Mouse (Mus musculus) ES-Bruce4 (cell line): ENCODE measurements around the gene Gpank1. TPM values are rescaled to one million over a fixed set of nuclear protein-coding genes. Genes with fewer than 3 reads are reported as not detected.

Experiments
- H3K27ac ChIP-seq: 2 replicates; pipeline ENCODE4 v1.5.1; 2012; ENCODE audit warnings: low read length, inconsistent platforms; ENCODE audit not compliant: insufficient read depth
- H3K27me3 ChIP-seq: 2 replicates; pipeline ENCODE4 v1.6.1; 2012; ENCODE audit warnings: mild to moderate bottlenecking, low read length, inconsistent platforms; ENCODE audit not compliant: control insufficient read depth, poor library complexity, insufficient read depth, severe bottlenecking
- H3K36me3 ChIP-seq: 2 replicates; pipeline ENCODE4 v1.6.1; 2012; ENCODE audit warnings: inconsistent platforms, mild to moderate bottlenecking, low read length, moderate library complexity; ENCODE audit not compliant: control insufficient read depth, poor library complexity, insufficient read depth, severe bottlenecking
- H3K4me1 ChIP-seq: one replicate; pipeline ENCODE4 v1.8.1; 2011; ENCODE audit warnings: low read length; ENCODE audit not compliant: control insufficient read depth, insufficient read depth
- H3K4me3 ChIP-seq: 2 replicates; pipeline ENCODE4 v1.5.1; 2011; ENCODE audit warnings: low read depth, mild to moderate bottlenecking, low read length
- H3K9ac ChIP-seq: 2 replicates; pipeline ENCODE4 v1.6.1; 2012; ENCODE audit warnings: low read depth, mild to moderate bottlenecking, inconsistent platforms; ENCODE audit not compliant: poor library complexity, severe bottlenecking
- H3K9me3 ChIP-seq: replicated peaks from 2 replicates; pipeline ENCODE4 v1.6.1; 2012; ENCODE audit warnings: mild to moderate bottlenecking, low read length, inconsistent platforms; ENCODE audit not compliant: control insufficient read depth, poor library complexity, insufficient read depth, severe bottlenecking
- CTCF ChIP-seq: IDR thresholded peaks from one replicate; pipeline ENCODE4 v1.8.1; 2011; ENCODE audit warnings: low read depth, low read length
- EP300 ChIP-seq: IDR thresholded peaks from 2 replicates; pipeline ENCODE4 v1.6.1; 2011; ENCODE audit warnings: low read depth, low read length; ENCODE audit not compliant: insufficient read depth
- POLR2A ChIP-seq: IDR thresholded peaks from one replicate; pipeline ENCODE4 v1.8.1; 2011; ENCODE audit warnings: low read length; ENCODE audit not compliant: insufficient read depth
- polyA plus RNA-seq: library from polyadenylated mRNA; stranded (reverse); fragments of >200 nt; gene quantifications from 2 replicates; pipeline ENCODE4 v1.2.4, GENCODE M21; 2011; ENCODE audit warnings: low read depth; ENCODE audit not compliant: missing spikeins, insufficient read depth, insufficient read length

Gpank1 gene
- polyA plus RNA-seq, 1 experiment = 19.1 TPM

DNA sequence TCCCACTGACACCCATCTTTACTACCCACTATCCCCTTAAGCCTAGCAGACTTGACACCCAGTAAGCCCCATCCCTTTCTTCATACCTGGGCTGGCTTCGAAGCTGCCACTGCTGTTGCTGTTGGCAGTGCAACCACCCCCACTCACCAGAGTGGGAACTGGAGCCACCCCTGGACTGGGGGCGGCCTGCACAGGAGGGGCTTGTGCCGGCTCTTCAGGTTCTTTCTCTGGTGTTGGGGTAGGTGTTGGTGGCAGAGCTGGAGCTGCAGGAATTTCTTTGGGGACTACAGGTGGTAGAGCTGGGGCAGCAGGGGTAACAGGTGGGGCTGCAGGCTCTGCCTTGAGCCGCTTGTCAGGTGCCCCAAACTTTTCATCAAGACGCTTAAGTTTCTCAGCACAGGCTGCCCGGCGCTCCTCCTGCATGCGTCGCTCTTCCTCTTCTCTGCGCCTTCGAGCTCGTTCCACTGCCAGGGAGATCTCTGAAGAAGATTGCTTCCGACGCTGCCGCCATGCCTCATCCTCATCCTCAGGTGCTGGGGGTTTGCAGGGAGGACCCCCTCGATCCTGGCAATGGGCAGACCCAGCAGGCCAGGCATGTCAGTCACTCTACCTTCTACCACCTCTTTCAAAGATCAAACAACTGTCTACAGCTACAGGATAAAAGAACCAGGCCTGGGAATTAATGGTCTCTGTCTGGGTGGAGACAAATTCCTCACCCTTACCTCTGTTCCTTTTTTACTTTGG is 37.8 kb downstream of the Gpank1 start:
- H3K9ac ChIP-seq = no peak overlapping the region
- H3K27me3 ChIP-seq = no peaks in the 10 kb centered on the region
- peaks cover 87% of the 10 kb centered on the region for H3K36me3 ChIP-seq
- no peaks in the 10 kb centered on the region for H3K4me1 ChIP-seq
- H3K27ac ChIP-seq = no peak overlapping the region
- H3K9me3 ChIP-seq = no peaks in the 10 kb centered on the region
- H3K4me3 ChIP-seq = no peak overlapping the region
- TF ChIP-seq POLR2A (no peak), EP300 (no peak), CTCF (no peak)

DNA sequence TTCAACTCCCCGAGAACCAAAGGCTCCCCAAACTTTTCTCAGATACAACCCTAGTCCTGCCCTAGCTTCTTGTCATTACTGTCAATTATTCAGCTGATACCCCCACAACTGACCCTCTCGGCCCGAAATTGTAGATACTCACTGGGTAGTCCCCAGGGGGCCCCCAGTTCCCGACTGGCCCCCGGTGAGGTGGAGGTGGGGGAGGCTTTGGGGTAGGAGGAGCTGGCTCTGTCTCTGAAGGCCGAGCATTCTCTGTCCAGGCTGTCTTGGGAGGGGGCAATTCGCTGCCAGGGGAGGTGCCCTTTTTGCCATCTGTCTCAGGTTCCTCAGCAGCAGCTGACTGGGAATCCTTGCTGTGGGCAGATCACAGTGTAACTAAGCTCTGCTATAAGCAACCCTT is 38.4 kb downstream of the Gpank1 start:
- H3K9ac ChIP-seq = no peak overlapping the region
- H3K27ac ChIP-seq = no peak overlapping the region
- TF ChIP-seq POLR2A (no peak), EP300 (no peak), CTCF (no peak)
- H3K27me3 ChIP-seq = no peaks in the 10 kb centered on the region
- H3K4me1 ChIP-seq = no peaks in the 10 kb centered on the region
- peaks cover 80% of the 10 kb centered on the region for H3K36me3 ChIP-seq
- no peaks in the 10 kb centered on the region for H3K9me3 ChIP-seq
- no peak overlapping the region for H3K4me3 ChIP-seq

DNA sequence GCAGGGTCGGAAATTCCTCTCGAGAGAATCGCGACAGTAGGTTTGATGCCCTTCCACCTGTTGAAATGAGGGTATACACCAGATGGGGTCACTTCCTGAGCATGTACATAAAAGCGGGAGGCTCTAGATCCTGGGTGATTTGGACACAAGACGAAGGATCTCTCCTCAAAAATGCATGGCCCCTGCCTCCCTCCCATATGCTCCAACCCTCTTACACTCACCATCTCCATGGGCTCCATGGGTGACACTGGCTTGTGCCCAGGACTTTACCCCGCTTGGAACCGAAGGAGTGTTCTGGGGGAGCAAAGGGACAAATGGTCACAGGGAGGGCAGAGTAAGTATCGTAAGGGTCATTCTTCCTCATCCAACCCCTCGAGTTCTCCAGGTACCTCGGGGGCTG is 40.2 kb downstream of the Gpank1 start:
- TF ChIP-seq CTCF (no peak), POLR2A (no peak), EP300 (no peak)
- Histone ChIP-seq H3K9ac (no peak overlapping the region), H3K27ac (no peak overlapping the region), H3K4me3 (no peak overlapping the region), H3K9me3 (no peaks in the 10 kb centered on the region), H3K4me1 (no peaks in the 10 kb centered on the region), H3K27me3 (no peaks in the 10 kb centered on the region), H3K36me3 (peaks cover 63% of the 10 kb centered on the region)

DNA sequence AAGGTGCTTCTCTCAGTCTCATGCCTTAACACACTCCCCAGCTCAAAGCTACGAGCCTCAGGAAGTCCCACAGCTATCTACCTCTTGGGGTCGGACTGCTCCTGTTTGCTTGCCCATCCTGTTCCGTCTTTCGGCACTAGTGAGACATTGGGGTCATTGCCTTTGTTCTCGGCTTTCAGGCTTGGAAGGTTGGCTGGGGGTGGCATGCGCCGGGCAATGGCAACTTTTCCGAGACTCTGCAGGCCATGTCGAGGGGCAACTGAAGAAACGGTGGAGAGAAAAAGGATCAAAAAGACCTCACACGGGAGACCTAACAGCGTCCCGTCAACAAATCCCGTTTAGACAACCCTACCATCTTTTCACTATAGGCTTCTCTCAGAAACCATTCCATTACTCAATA is 40.9 kb downstream of the Gpank1 start:
- no peak for TF ChIP-seq EP300
- TF ChIP-seq POLR2A = no peak
- no peak for TF ChIP-seq CTCF
- no peak overlapping the region for H3K4me3 ChIP-seq
- no peaks in the 10 kb centered on the region for H3K27me3 ChIP-seq
- no peaks in the 10 kb centered on the region for H3K9me3 ChIP-seq
- peaks cover 56% of the 10 kb centered on the region for H3K36me3 ChIP-seq
- H3K27ac ChIP-seq = no peak overlapping the region
- peak overlapping the region; percentile 98; the same call in 1 of the 2 replicates for H3K9ac ChIP-seq
- no peaks in the 10 kb centered on the region for H3K4me1 ChIP-seq

DNA sequence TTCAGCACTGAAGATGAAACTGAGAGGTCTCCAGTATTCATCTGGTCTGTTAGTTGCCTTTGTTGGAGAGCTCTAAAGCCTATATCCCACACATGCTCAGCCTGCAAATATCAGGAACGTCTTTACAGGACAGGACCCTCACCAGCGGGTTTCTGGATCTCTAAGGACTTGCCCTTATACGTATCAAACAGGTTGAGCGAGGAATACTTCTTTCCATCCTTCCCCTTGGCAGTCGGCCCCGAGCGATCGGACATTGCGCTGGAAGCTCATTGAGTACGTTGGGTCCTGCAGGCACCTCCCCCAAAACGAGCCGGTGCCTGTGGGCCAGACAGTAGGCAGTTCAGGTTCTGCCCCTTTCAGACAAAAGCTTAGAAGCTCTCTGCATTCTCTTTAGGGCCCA is 41.5 kb downstream of the Gpank1 start:
- Histone ChIP-seq H3K27me3 (no peaks in the 10 kb centered on the region), H3K4me3 (peak overlapping the region; percentile 37), H3K9me3 (no peaks in the 10 kb centered on the region), H3K36me3 (peaks cover 50% of the 10 kb centered on the region), H3K9ac (peak overlapping the region; percentile 98), H3K27ac (no peak overlapping the region), H3K4me1 (no peaks in the 10 kb centered on the region)
- no peak for TF ChIP-seq POLR2A
- TF ChIP-seq EP300 = no peak
- no peak for TF ChIP-seq CTCF

DNA sequence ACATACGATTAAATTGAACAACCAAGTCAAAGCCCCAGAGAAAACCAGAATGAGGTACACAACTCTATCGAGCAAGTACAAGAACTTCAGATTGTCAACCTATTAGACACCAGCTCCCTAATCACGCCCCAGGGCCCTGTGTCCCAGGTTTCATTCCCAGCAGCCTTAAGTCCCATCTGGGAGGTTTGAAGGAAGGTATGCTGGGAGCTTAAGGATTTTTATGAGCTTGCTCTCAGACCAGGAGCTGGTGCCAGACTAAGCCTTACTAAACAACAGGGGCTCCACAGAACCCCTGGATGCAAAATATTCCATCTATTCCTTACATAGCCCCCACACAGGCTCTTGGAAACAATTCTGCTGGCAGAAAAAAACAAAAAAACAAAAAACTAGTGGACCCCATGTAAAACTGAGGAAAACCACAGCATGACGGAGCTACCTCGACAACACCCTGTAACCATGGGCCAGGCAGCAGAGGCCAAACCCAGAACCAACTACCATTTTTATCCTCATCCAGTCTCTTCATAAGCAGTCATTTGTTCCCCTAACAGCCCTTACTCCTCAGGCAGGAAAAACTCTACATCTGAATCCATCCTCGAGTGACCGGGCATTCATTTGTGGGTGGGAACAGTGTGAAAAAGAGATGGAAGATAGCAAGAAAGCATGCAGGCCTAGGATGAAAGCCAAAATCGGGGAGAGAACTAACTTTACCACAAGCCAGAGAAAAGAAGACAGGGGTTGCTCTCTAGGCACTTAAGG is 42.2 kb downstream of the Gpank1 start:
- peak overlapping the region; percentile 24 for H3K27ac ChIP-seq
- H3K9ac ChIP-seq = peak overlapping the region; percentile 98
- TF ChIP-seq POLR2A (no peak), EP300 (no peak), CTCF (no peak)
- peaks cover 42% of the 10 kb centered on the region for H3K36me3 ChIP-seq
- H3K27me3 ChIP-seq = no peaks in the 10 kb centered on the region
- no peaks in the 10 kb centered on the region for H3K9me3 ChIP-seq
- peak overlapping the region; percentile 100 for H3K4me3 ChIP-seq
- H3K4me1 ChIP-seq = no peaks in the 10 kb centered on the region
